Mouse (Mus musculus): ENCODE results near the gene Pip4k2a. TPM values are rescaled to one million over a fixed set of nuclear protein-coding genes. Genes with fewer than 3 reads are reported as not detected.
"Not testable (repeated sequence)": the region's sequence is repeated elsewhere in the genome, so short reads cannot be mapped to it uniquely, and the experiment has no call there.

Pip4k2a gene
- total RNA-seq, 1 experiment from 2014 or later: 40.9 TPM

DNA sequence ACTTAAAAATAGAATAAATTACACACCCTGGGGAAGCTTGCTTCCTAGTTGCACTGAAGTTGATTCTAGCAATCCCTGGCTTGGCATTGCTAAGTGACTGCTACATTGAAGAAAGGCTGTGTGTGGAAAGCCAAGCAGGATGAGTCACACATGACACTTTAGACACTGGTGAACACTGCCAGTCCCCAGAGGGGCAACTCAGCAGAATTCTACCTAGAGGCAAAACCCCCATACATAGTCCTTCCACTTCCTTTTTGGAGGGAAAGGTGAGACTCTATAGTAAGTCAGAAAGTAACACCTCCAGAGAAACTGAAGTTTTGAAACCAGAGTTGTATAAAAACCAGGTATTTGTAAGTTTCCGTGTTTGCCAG, 80.6 kb downstream of the Pip4k2a start:
- ATAC-seq (replicated peaks in 1 of 2; ENCODE audit: insufficient read depth in 1 of 2, low FRiP score in 2 of 2, low TSS enrichment in 1 of 2, low read depth in 1 of 2, poor library complexity in 2 of 2, severe bottlenecking in 2 of 2): no peak

DNA sequence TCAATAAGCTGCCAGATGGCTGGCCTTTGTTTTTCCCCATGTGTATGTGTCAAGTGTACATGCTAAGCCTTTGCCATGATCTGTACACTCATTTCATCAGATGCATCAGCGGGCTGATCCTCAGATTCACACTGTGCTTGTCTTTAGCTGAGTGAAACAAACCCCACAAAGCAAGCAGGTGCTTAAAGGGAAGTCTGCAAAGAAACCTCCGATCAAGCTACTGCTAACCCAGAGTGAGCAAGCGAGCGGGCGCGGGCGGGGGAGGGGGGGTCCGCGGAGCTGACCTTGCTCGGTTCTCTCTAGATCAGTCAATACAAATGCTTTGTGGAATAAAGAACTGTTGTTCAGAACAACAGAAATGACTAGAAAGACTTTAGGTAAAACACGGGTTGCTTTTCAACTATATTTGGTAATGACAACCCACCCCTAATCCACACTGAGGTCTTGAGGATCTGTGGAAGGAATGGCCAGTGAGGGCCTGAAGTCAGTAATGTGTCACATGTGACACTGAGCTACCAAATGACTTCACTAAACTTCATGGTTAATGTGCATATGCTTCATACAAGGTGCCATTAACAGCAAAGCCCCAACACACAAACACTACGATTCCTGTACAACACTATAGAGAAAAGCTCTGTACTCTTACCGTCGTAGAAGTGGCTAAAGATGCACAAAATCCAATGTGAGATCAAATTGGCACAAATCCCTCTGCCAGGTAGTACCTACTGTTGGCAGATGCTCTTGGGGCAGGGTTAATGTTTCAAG, 81.1 kb downstream of the Pip4k2a start:
- peak; percentile 72 to 77 for ATAC-seq (replicated peaks in 1 of 2; ENCODE audit: insufficient read depth in 1 of 2, low FRiP score in 2 of 2, low TSS enrichment in 1 of 2, low read depth in 1 of 2, poor library complexity in 2 of 2, severe bottlenecking in 2 of 2)

DNA sequence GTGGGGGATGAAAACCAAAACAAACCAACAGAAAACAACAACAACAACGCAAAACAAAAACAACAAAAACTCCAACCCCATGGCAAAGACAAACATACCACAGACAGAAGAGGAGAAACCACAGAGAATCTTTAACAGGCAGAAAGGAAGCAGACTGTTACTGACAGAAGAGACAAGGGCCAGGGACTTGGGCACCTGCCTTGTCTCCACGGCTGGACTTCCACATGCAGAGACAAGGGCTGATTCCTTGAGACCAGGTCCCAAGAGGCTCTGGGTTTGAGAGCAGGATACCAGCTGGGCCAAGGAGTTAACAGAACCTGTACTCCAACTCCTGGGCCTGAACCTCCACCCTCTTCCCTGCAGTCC, 81.9 kb downstream of the Pip4k2a start:
- ATAC-seq (replicated peaks in 1 of 2; ENCODE audit: insufficient read depth in 1 of 2, low FRiP score in 2 of 2, low TSS enrichment in 1 of 2, low read depth in 1 of 2, poor library complexity in 2 of 2, severe bottlenecking in 2 of 2): no peak

DNA sequence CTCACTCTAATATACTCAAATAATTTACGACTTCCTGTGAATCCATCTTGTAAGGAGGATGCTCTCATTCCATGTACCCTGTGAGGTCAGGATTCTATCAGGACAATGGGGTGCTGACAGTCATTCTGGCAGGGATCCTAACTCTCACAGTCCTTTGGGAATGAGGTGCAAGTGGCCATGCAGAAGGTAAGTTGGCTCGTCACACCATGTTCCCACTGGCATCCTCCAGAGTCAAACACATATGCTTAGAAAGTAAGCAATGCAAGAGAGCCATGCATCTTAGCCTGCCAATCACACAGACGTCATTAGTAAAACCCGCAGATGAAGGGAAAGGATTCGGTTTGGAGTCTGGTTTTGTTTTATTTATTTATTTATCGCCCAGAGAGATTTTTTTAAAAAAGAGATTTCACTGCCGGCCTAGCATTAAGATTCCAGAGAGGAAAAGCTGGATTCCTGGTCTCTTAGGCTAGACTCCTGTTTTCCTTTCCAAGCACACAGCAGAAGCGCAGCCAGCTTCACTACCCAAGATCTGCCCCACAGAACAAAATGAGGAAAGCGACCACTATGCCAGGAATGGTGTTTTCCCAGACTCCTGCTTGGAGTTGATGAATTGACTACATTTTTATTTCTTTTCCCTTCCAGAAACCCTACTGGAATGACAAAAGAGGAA, 82.4 kb downstream of the Pip4k2a start:
- ATAC-seq (replicated peaks in 1 of 2; ENCODE audit: insufficient read depth in 1 of 2, low FRiP score in 2 of 2, low TSS enrichment in 1 of 2, low read depth in 1 of 2, poor library complexity in 2 of 2, severe bottlenecking in 2 of 2): no peak

DNA sequence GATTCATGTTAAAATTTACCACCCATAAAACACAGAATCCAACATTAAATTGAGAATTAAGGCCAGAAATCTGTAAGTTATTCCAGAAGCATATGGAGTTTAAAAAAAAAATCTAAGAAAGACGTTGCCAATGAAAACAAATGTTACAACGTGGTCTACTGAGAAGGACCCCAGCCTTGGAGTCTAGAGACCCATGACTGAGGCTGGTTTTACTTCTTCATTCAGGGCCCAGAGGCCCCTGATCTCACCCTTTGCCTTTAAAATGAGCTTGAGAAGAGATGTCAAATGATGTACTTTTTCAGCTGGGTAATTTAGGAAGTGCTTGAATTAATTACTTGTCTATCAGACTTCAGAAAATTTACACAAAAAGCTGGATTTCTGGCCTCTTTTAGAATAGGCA, 83.2 kb downstream of the Pip4k2a start:
- no peak for ATAC-seq (replicated peaks in 1 of 2; ENCODE audit: insufficient read depth in 1 of 2, low FRiP score in 2 of 2, low TSS enrichment in 1 of 2, low read depth in 1 of 2, poor library complexity in 2 of 2, severe bottlenecking in 2 of 2)

DNA sequence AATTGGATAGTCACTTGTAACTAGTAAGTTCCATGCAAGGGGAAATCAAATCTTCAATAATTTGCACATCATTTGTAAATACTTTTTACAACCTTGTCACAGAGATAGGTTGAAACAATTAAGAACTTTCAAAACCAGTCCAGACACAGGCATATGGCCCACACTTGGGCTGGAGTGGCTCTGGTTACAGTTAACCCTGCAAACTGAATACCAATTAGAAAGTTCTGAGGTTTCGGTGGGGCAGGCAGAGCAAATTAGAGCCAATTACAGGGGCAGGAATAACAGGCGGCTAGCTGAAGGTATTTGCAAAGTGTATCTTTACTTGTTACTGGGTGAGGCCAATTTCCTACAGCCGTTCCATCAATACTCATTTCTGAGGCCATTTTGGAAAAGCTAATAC, 84.3 kb downstream of the Pip4k2a start:
- ATAC-seq (replicated peaks in 1 of 2; ENCODE audit: insufficient read depth in 1 of 2, low FRiP score in 2 of 2, low TSS enrichment in 1 of 2, low read depth in 1 of 2, poor library complexity in 2 of 2, severe bottlenecking in 2 of 2): no peak

DNA sequence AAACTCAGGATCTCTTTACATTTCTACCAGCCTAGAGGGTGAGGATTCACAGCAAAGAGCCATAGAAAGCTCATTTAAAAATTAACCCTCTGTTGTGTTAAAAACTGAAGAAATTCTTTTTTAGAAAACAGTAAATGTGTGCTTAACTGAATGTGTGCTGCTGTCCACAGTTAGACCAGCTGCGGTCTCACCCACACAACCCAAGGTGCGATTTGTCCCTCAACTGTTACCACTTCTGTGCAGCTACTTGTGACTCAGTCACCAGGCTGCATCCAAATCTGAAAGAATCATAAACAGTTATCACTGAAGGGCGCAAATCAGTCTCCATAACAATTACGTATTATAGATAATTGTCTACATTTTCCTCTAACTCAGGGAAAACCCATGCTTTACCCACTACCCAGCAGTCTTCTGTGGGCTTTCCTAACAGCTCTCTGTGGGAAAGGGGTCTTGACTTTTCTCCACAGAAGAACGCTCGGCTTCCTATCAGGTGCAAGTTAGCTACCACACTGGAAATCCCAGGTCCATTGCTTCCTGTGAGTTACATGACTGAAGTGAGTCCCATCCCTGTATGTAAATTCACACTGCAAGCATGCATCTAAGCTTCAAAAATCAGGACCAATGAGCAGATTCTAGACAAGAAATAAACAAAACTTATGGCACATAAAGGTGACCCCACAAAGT, 86.5 kb downstream of the Pip4k2a start:
- ATAC-seq (replicated peaks in 1 of 2; ENCODE audit: insufficient read depth in 1 of 2, low FRiP score in 2 of 2, low TSS enrichment in 1 of 2, low read depth in 1 of 2, poor library complexity in 2 of 2, severe bottlenecking in 2 of 2): no peak

DNA sequence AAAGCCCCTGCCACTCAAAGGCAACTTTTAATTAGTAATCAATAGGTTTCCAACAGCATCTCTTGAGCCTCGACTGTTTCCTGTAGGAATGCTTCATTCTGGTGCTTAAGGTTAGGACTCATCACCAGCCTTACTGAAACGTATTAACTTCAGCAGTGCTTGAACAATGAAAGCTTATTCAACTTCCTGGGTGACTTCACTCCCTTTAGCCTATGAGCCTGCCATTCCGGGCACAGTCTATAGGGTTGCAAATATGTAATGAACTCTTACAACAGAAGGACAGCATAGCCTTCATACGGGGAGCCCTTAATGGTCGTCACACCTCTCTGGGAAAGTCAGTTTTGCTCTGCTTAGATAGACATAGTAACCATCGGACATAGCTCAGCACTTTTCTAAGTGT, 87.7 kb downstream of the Pip4k2a start:
- no peak for ATAC-seq (replicated peaks in 1 of 2; ENCODE audit: insufficient read depth in 1 of 2, low FRiP score in 2 of 2, low TSS enrichment in 1 of 2, low read depth in 1 of 2, poor library complexity in 2 of 2, severe bottlenecking in 2 of 2)

DNA sequence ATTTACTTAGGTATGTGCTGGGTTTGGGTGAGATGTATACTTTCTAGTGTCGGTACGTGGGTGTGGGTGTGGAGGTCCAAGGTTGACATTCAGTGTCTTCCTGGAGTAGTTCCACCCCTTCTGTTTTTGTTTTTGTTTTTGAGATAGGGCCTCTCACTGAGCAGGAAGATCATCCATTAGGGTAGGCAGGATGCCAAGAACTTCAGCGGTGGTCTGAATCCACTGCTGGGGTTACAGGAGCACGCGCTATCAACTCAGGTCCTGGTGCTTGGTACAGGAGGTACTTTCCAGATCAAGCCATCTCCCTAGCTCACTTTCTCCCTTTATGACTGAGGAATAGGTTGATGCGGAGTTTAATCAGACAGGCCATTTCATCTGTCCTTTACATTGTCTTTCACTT, 88.2 kb downstream of the Pip4k2a start:
- ATAC-seq (replicated peaks in 1 of 2; ENCODE audit: insufficient read depth in 1 of 2, low FRiP score in 2 of 2, low TSS enrichment in 1 of 2, low read depth in 1 of 2, poor library complexity in 2 of 2, severe bottlenecking in 2 of 2): no peak

DNA sequence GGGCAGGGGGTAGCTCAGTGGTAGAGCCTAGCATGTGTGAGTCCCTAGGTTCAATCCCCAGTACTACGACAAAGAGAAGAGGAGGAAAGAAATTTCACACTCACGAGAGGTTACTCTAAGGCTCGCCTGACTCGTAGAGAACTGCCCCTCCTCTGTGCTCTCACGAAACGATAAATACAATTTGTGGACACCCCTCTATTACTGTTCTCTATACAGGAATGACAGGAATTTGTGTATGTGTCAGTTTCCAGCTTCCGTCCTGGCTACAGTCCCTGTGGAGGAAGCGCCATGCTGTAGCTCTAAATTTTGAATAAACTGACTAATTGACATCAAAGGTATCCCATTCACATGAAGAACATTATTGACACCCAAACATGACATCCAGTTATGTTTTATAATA, 90.7 kb downstream of the Pip4k2a start:
- ATAC-seq (replicated peaks in 1 of 2; ENCODE audit: insufficient read depth in 1 of 2, low FRiP score in 2 of 2, low TSS enrichment in 1 of 2, low read depth in 1 of 2, poor library complexity in 2 of 2, severe bottlenecking in 2 of 2): no peak

DNA sequence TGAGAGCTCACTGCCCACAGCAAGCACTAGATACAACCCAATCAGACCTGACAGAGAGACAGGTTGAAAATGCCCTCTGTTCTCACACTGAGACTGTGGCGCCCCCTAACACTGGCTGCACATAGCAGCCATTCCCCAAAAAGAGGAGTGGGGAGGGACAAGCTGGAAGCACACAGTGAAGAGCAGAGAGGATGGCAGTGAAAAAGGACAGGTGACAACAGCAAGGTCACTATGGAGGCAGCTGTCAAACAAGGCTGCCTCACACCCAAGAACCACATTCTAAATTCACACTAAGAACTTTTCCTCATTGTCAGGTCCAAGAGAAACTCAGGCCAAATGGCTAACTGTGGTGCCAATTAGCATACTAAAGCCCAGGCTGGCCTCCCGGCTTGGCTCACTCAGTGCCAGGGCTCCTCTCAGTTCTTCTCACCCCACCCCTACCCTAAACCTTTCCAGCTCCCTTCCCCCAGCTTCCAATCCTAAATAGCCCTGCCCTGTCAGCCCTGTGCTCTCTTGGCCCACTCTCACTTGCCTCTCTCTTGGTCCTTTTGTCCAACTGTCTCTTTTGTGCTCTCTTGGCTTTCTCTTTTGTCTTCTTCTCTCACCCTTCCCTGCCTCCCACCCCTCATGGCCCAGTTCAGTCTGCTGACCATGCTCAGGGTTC, 91.4 kb downstream of the Pip4k2a start:
- ATAC-seq (replicated peaks in 1 of 2; ENCODE audit: insufficient read depth in 1 of 2, low FRiP score in 2 of 2, low TSS enrichment in 1 of 2, low read depth in 1 of 2, poor library complexity in 2 of 2, severe bottlenecking in 2 of 2): no peak

DNA sequence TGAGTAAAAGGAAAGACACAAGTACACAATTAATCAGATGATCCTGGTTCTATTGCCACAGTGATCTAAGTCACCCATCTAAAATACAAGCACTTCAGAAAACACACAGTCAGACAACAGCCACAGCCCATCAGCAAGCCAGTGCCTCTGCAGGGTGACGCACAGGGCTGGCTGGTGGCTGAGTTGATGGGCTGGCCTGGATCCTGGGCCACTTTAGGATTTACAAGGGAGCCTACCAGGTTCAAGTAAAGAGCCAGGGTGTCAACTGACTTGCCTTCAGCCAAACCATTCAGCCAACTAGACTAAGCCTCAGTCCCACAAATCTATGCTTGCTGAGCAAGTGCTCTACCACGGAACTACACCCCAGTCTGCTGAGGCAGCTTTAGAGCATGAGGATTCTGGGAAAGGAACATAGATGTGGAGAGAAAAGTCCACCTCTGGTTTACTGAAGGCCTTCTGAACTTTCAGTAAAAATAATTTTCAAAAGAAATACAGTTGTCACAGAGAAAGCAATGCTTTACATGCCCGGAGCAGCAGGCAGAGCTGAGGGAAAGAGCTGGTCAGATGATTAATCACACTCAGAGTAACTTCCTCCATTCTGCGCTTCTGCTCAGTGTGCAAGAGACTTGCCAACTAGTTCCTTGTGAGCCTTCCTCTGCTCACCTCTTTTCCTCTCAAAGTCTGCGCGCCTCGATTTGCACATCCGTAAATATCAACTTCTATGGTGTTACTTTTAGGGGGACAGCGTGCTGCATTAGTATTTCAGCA, 94.4 kb downstream of the Pip4k2a start:
- ATAC-seq (replicated peaks in 1 of 2; ENCODE audit: insufficient read depth in 1 of 2, low FRiP score in 2 of 2, low TSS enrichment in 1 of 2, low read depth in 1 of 2, poor library complexity in 2 of 2, severe bottlenecking in 2 of 2): peak; percentile 72 to 80

DNA sequence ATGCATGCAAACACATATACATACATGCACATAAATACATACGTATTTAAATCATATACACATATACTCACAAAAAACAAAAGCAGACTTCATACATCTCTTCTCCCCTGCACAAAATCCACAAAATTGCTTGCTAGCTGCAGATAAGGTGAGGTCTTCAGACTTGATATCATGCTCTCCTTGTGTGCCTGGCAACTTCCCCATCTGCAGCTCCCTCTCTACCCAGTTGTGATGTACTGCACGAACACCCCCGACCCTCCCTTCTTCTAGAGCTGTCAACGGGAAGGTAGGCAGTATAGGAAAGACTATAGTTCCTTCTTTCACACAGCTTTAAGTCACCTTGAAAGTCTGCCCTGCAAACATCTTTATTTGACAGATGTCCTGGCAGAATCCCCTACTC, 96.8 kb downstream of the Pip4k2a start:
- ATAC-seq (replicated peaks in 1 of 2; ENCODE audit: insufficient read depth in 1 of 2, low FRiP score in 2 of 2, low TSS enrichment in 1 of 2, low read depth in 1 of 2, poor library complexity in 2 of 2, severe bottlenecking in 2 of 2): no peak

DNA sequence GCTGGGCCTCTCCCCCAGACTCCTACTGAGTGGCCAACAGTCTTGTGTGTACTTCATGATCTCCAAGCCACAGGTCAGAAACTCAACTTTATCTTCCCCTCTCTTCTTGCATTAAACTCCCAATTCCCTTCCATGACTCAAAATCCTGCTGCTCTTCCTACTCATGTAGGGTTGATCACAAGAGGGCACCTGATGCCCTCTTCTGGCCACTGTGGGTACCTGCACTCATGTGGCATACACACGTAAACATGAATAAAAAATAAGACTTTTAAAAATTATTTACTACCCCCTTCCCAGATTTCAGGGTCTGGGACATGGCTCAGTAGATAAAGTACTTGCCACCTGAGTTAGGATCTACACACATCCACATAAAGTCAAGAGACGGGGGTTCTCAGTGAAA, 97.3 kb downstream of the Pip4k2a start:
- no peak for ATAC-seq (replicated peaks in 1 of 2; ENCODE audit: insufficient read depth in 1 of 2, low FRiP score in 2 of 2, low TSS enrichment in 1 of 2, low read depth in 1 of 2, poor library complexity in 2 of 2, severe bottlenecking in 2 of 2)

DNA sequence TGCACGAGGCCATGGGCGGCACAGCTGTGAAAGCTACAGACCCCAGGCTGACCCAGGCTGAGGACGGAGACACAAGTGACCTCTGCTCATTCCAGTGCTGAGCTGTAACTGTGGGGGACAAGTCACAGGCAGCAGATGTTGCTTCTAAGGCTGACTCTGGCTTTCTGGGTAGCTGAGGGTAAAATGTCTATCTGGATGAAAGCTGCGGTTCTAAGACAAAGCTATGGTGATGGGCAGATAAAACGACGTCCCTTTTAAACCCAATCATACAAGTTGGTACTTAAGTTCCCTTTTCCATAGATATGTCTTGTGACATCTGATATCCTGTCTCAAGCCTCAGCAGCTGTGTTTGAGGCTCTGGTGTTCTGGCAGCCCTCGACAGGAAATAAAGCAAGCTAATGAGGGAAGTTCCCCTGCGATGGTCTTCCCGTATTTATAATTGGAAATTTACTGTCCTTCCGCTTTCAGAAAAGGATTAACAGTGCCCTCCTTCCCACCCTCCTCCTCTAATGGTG, 100.1 kb downstream of the Pip4k2a start:
- peak; percentile 90 to 94 for ATAC-seq (replicated peaks in 1 of 2; ENCODE audit: insufficient read depth in 1 of 2, low FRiP score in 2 of 2, low TSS enrichment in 1 of 2, low read depth in 1 of 2, poor library complexity in 2 of 2, severe bottlenecking in 2 of 2)

DNA sequence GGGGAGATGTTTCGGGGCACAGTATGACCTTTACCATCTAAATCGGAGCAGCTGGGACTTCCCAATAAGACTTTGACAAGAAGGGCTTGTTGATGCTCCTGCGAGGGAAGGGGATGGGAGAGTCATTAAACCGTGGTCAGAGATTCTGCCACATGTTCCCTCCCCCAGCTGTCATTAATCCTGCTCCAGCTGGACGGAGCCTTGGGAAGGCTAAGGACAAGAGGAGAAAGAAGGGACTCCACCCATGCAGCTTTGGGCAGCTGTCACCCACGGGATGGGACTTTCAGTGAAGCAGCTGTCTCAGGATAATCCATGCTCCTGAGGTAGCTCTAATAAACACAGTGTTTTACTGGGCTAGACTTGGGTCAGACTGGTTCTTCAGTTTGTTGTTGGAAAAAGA, 101.9 kb downstream of the Pip4k2a start:
- no peak for ATAC-seq (replicated peaks in 1 of 2; ENCODE audit: insufficient read depth in 1 of 2, low FRiP score in 2 of 2, low TSS enrichment in 1 of 2, low read depth in 1 of 2, poor library complexity in 2 of 2, severe bottlenecking in 2 of 2)

DNA sequence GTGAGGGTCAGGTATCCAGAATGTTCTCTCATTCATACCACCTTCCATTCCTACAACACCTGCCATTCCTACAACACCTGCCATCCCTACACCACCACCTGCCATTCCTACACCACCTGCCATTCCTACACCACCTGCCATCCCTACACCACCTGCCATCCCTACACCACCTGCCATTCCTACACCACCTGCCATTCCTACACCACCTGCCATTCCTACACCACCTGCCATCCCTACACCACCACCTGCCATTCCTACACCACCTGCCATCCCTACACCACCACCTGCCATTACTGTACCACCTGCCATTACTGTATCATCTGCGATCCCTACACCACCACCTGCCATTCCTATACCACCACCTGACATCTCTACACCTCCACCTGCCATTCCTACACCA, 104.6 kb downstream of the Pip4k2a start:
- ATAC-seq (replicated peaks in 1 of 2; ENCODE audit: insufficient read depth in 1 of 2, low FRiP score in 2 of 2, low TSS enrichment in 1 of 2, low read depth in 1 of 2, poor library complexity in 2 of 2, severe bottlenecking in 2 of 2): not testable (repeated sequence)
